Mouse (Mus musculus) liver, postnatal 0 days (tissue): ENCODE results near the gene Crybg3. TPM values are rescaled to one million over a fixed set of nuclear protein-coding genes. Genes with fewer than 3 reads are reported as not detected.

ENCODE experiments used
- ATAC-seq: fragments of 200-750 bp; cut with Nextera tagmentation; 2 replicates; pipeline ENCODE4 v1.8.0; 2017; ENCODE audit warnings: mild to moderate bottlenecking, moderate library complexity
- DNase-seq: peaks from one replicate; pipeline ENCODE4 v3.0.0-alpha.2; 2016
- H3K27ac ChIP-seq: fragments of 300-500 bp; sonication (generic); 2 replicates; pipeline ENCODE4 v1.5.1; 2014; ENCODE audit warnings: antibody characterized with exemption, moderate library complexity, mild to moderate bottlenecking, low read depth
- H3K27me3 ChIP-seq: fragments of 300-500 bp; sonication (generic); 2 replicates; pipeline ENCODE4 v1.6.1; 2014; ENCODE audit warnings: low read length, control low read depth, mixed read lengths; ENCODE audit not compliant: insufficient read depth
- H3K36me3 ChIP-seq: fragments of 300-500 bp; sonication (generic); replicated peaks from 2 replicates; pipeline ENCODE4 v1.6.1; 2014; ENCODE audit warnings: mild to moderate bottlenecking, control low read depth, low read length, moderate library complexity, mixed read lengths; ENCODE audit not compliant: insufficient read depth
- H3K4me1 ChIP-seq: fragments of 300-500 bp; sonication (generic); 2 replicates; pipeline ENCODE4 v1.6.1; 2014; ENCODE audit warnings: antibody characterized with exemption, mild to moderate bottlenecking, control low read depth; ENCODE audit not compliant: insufficient read depth
- H3K4me2 ChIP-seq: fragments of 300-500 bp; sonication (generic); 2 replicates; pipeline ENCODE4 v1.6.1; 2014; ENCODE audit warnings: low read depth, mild to moderate bottlenecking, low read length, moderate library complexity, mixed read lengths
- H3K4me3 ChIP-seq: fragments of 300-500 bp; sonication (generic); 2 replicates; pipeline ENCODE4 v1.5.1; 2014; ENCODE audit warnings: low read depth, low read length
- H3K9ac ChIP-seq: fragments of 300-500 bp; sonication (generic); replicated peaks from 2 replicates; pipeline ENCODE4 v1.6.1; 2014; ENCODE audit warnings: mild to moderate bottlenecking, moderate library complexity
- H3K9me3 ChIP-seq: fragments of 300-500 bp; sonication (generic); 2 replicates; pipeline ENCODE4 v1.6.1; 2016; ENCODE audit warnings: mild to moderate bottlenecking, control low read depth, low read length, mixed read lengths
- CTCF ChIP-seq: sonication (generic); IDR thresholded peaks from 2 replicates; pipeline ENCODE4 v1.5.1; 2016; ENCODE audit warnings: antibody characterized with exemption, low read depth
- EP300 ChIP-seq: IDR thresholded peaks from 2 replicates; pipeline ENCODE4 v1.6.1; 2016; ENCODE audit warnings: antibody characterized with exemption, low read depth, mild to moderate bottlenecking
- WGBS: fragments of 180-500 bp; shearing (Covaris S2); extraction: QIAGEN DNeasy Blood & Tissue Kit; methylation state at CpG from one replicate; pipeline ENCODE4 v1.1.7; 2014; ENCODE audit not compliant: insufficient replicate concordance; 5-methylcytosine and 5-hydroxymethylcytosine counted together
- polyA plus RNA-seq: library from polyadenylated mRNA; unstranded; fragments of >200 nt; fragmentation: Nextera tagmentation; extraction: Ambion mirVana; gene quantifications from 2 replicates; pipeline ENCODE4 v1.2.1, GENCODE M21; 2015

The Crybg3 gene
- polyA plus RNA-seq, 1 experiment from 2014 or later, result 1.0 TPM

DNA sequence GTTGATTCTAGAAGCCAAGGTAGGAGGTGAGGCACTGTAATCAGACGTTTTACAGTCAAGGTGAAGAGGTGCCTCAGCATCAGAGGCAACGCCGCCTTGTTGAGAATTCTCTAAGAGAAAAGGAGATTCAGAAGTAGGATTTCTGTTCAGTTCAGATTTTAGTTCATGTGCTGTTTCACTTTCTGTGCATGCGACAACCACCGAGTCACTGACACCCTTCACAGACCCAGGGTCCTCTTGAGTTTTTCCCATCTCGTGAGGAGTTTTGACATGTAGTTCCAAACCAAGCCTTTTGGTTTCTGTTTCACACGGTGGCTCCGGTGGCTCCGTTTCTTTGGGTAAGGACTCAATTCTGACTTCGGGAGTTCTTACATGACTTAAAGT, 41.9 kb downstream of the Crybg3 start:
- TF ChIP-seq EP300 (no peak), CTCF (no peak)
- H3K4me2 ChIP-seq, result no peak overlapping the region
- no peak overlapping the region for H3K27ac ChIP-seq
- DNase-seq (no peak), ATAC-seq (no peak)
- H3K4me3 ChIP-seq, result no peak overlapping the region
- 84% methylated on average over 10 of the region's 10 CpGs for WGBS
- no peaks in the 10 kb centered on the region for H3K27me3 ChIP-seq
- no peak overlapping the region for H3K9ac ChIP-seq
- H3K9me3 ChIP-seq, result no peaks in the 10 kb centered on the region
- H3K4me1 ChIP-seq, result no peaks in the 10 kb centered on the region
- no peaks in the 10 kb centered on the region for H3K36me3 ChIP-seq

DNA sequence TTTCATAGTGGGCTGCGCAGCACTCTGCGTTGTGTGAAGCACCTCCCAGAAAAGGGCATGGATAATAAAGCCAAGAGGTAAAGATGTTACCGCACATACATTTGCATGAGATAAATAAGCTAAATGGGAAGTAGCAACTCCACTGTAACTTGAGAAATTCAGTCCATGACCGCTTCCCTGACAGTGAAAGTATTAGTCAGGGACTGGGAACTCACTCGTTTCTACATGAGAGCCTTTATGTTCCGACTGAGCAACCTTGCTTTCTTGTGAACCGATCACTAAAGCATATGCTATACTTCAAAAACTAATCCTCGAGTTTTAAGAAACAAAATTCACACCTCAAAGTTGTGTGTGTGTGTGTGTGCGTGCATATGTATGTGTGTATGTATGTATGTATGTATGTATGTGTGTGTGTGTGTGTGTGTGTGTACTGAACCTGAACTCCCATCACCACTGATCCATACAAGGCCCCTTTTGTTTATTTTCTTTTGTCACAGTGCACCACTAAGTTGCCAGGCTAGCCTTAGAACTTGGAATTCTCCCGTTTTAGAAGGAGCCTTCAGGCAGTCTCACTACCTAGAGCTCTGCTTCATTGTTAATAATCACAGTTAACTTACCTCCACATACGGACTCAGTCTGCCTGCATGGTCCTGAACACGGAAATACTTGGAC, 47.2 kb downstream of the Crybg3 start:
- Histone ChIP-seq H3K9me3 (no peaks in the 10 kb centered on the region; the same call in 1 of the 2 replicates), H3K27ac (no peak overlapping the region), H3K4me2 (no peak overlapping the region), H3K9ac (no peak overlapping the region), H3K4me3 (no peak overlapping the region), H3K27me3 (no peaks in the 10 kb centered on the region), H3K4me1 (no peaks in the 10 kb centered on the region), H3K36me3 (no peaks in the 10 kb centered on the region)
- ATAC-seq, result no peak
- WGBS, result 77% methylated on average over 12 of the region's 12 CpGs
- DNase-seq, result no peak
- no peak for TF ChIP-seq EP300
- no peak for TF ChIP-seq CTCF

DNA sequence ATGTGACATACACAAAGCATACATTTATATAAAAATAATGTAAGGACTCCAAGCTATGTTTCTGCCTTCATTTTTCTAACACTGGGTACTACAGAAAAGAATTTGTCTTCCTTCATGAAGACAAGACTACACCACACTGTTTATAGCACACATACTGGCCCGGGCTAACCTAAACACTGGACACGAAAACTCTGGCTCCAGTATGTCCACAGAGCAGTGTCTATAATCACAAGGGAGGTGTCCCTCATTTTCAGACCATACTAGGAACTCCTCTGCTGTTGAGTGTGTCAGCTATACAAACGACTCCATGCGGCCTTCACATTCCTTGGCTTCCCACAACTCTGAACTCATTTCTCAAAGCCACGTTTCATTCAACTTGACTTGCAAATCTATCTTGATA, 49.3 kb downstream of the Crybg3 start:
- Histone ChIP-seq H3K9ac (no peak overlapping the region), H3K9me3 (no peaks in the 10 kb centered on the region; the same call in 1 of the 2 replicates), H3K36me3 (no peaks in the 10 kb centered on the region), H3K27me3 (no peaks in the 10 kb centered on the region), H3K4me3 (no peak overlapping the region), H3K4me2 (no peak overlapping the region), H3K4me1 (no peaks in the 10 kb centered on the region), H3K27ac (no peak overlapping the region)
- ATAC-seq, result no peak
- no peak for TF ChIP-seq CTCF
- no peak for TF ChIP-seq EP300
- WGBS, result 76% methylated on average over 5 of the region's 5 CpGs
- DNase-seq, result no peak

DNA sequence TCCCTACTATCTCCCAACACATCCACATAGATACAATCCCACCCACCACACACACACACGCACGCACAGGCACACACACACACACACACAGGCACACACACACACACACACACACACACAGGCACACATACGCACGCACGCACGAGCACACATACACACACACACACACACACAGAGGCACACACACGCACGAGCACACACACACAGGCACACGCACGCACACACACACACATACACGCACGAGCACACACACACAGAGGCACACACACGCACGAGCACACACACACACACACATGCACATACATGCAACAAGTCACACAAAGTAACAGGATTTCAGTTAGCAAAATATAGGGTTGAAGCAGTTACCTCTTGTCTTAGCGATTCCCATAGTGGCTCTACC, 51.1 kb downstream of the Crybg3 start:
- H3K27ac ChIP-seq, result no peak overlapping the region
- WGBS, result 80% methylated on average over 15 of the region's 15 CpGs

DNA sequence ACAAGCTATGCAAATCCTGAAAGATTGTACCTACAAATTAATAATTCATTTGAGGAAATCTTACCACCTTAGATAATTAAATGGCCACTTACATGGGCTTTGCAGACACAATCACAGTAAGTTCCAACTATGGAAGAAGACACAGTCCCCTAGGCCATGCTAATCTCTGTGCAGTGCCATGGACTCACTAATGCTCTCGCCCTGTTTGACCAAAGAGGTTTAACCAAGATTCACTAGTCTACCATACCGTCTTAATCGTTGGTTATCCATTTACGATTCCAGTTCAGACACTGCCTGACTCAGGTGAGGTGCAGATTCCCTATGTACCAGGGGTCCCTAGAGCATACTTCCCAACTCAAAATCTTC, 52.2 kb downstream of the Crybg3 start:
- no peak overlapping the region for H3K4me2 ChIP-seq
- 81% methylated on average over 4 of the region's 4 CpGs for WGBS
- no peak overlapping the region for H3K27ac ChIP-seq
- no peak overlapping the region for H3K9ac ChIP-seq
- H3K4me1 ChIP-seq, result no peaks in the 10 kb centered on the region
- ATAC-seq (no peak), DNase-seq (no peak)
- H3K27me3 ChIP-seq, result no peaks in the 10 kb centered on the region
- no peak overlapping the region for H3K4me3 ChIP-seq
- no peak for TF ChIP-seq EP300
- no peak for TF ChIP-seq CTCF
- no peaks in the 10 kb centered on the region; the same call in 1 of the 2 replicates for H3K9me3 ChIP-seq
- no peaks in the 10 kb centered on the region for H3K36me3 ChIP-seq

More for the DNA sequence above, 51.1 kb downstream of the Crybg3 start:
- TF ChIP-seq CTCF (no peak), EP300 (no peak)
- Histone ChIP-seq H3K9ac (no peak overlapping the region), H3K9me3 (no peaks in the 10 kb centered on the region; the same call in 1 of the 2 replicates), H3K36me3 (no peaks in the 10 kb centered on the region), H3K4me3 (no peak overlapping the region), H3K4me2 (no peak overlapping the region), H3K27me3 (no peaks in the 10 kb centered on the region), H3K4me1 (no peaks in the 10 kb centered on the region)
- DNase-seq (no peak), ATAC-seq (no peak)

DNA sequence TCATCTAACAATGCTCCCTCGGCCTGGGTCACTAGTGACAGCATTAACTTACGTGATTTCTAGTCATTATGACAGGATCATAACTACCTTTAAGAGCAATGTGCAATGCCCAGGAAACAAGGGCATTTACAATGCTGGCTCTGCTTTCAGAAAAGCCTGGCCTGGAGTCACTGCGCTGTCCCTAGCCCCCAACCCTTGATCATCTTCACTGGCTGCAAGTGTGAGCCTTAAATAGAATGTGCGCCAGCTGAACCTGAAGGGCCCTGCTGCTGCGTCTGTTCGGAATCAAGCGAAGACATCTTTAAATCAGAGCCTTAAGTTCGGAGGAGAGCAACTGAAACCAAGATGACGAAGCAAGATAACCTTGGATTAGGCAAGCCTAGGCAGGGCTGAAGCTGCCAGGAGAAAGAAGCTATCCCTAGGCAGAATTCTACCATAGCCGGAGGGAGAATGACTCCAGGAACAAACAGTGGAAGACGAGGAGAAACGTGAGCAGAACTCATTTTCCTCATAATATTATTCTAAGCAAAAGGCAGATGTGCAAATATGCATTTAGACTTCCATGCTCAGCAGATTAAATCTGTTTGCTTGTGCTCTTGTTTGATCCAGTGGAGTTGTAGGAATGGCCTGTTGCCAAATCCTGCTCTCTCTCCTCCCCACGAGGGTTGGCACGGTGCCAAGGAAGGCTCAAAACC, 52.7 kb downstream of the Crybg3 start:
- DNase-seq, result peak; percentile 43
- TF ChIP-seq CTCF, result no peak
- no peak for TF ChIP-seq EP300

More for the DNA sequence above, 52.7 kb downstream of the Crybg3 start:
- no peak overlapping the region for H3K9ac ChIP-seq
- no peak overlapping the region for H3K4me3 ChIP-seq
- no peaks in the 10 kb centered on the region; the same call in 1 of the 2 replicates for H3K9me3 ChIP-seq
- no peak overlapping the region for H3K4me2 ChIP-seq
- 74% methylated on average over 14 of the region's 14 CpGs for WGBS
- ATAC-seq, result no peak
- H3K36me3 ChIP-seq, result no peaks in the 10 kb centered on the region
- H3K27ac ChIP-seq, result no peak overlapping the region
- no peaks in the 10 kb centered on the region for H3K27me3 ChIP-seq
- H3K4me1 ChIP-seq, result no peaks in the 10 kb centered on the region
